Comparison of ENCODE assay signal across 8 mouse cellular contexts in genomic region chr6:54039357-54039804, GRCm38 (mm10). TPM values are rescaled to one million over a fixed set of nuclear protein-coding genes. Genes with fewer than 3 reads are reported as not detected.
DNase-seq lines count a peak whose midpoint lies in the region; ATAC-seq lines count a peak whose summit lies in the region.

Gene Chn2, plus strand, starts transcription at chr6:54039554.

- DNase-seq in adrenal gland, adult (ENCODE audit: inconsistent age in 2 of 2, low spot score in 1 of 2), result peak; percentile 81 to 87
- DNase-seq in gastrocnemius, postnatal 10 days, result peak; percentile 55
- DNase-seq in induced T-regulatory cell, adult 2 months (ENCODE audit: low read depth), result peak; percentile 51
- peak in 1 of 2 experiments; percentile 61 for DNase-seq in left cerebral cortex, postnatal 14 days (ENCODE audit: low spot score in 2 of 2)
- DNase-seq in right cerebral cortex, postnatal 14 days, result peak; percentile 54
- no peak for DNase-seq in c-Kit-positive CD71-positive TER-119-positive erythroid progenitor cells, embryonic 14.5 days (ENCODE audit: low spot score)

- peak; percentile 45 for ATAC-seq in common myeloid progenitor, adult 5-6 weeks (replicated peaks; ENCODE audit: low read depth, poor library complexity, severe bottlenecking)
- ATAC-seq in megakaryocyte, adult 5-6 weeks (ENCODE audit: poor library complexity, severe bottlenecking), result peak; percentile 28

- intact Hi-C loops in left cerebral cortex, postnatal 14 days (cut with DNase I), result loop anchor here (2.0 to 10.0 kb wide), 4 partner anchors 72 to 235 kb away; no protein-coding TSS in a partner anchor

RNA-seq across cellular contexts. Expression of gene Chn2, which starts in this region (rescaled TPM):
- 11.7 and 13.8 TPM in 2 replicates for total RNA-seq in common myeloid progenitor, adult 5-6 weeks (2017)
- total RNA-seq in gastrocnemius, postnatal 10 days (2021), result 1 to 10 TPM; 7.1 to 7.8 TPM
- total RNA-seq in left cerebral cortex, postnatal 14 days (2021), result 10 to 100 TPM; 45.0 to 51.2 TPM
- 15.8 and 21.5 TPM in 2 replicates for total RNA-seq in megakaryocyte, adult 5-6 weeks (2015)
- total RNA-seq in megakaryocyte, adult 5-6 weeks (2017), result 21.0 and 25.5 TPM in 2 replicates
